Mouse (Mus musculus) olfactory bulb, adult 2 months (tissue): Measurements from ENCODE around the gene Col27a1.

ENCODE experiments used
- CTCF ChIP-seq: fragments of 200-500 bp; IDR thresholded peaks from 2 replicates; pipeline ENCODE4 v1.5.1; 2012; ENCODE audit warnings: low read depth, mild to moderate bottlenecking, low read length, moderate library complexity; ENCODE audit not compliant: insufficient read depth
- POLR2A ChIP-seq: fragments of 200-500 bp; IDR thresholded peaks from 2 replicates; pipeline ENCODE4 v1.6.1; 2012; ENCODE audit warnings: mild to moderate bottlenecking, low read depth, low read length, moderate library complexity; ENCODE audit not compliant: insufficient read depth

DNA sequence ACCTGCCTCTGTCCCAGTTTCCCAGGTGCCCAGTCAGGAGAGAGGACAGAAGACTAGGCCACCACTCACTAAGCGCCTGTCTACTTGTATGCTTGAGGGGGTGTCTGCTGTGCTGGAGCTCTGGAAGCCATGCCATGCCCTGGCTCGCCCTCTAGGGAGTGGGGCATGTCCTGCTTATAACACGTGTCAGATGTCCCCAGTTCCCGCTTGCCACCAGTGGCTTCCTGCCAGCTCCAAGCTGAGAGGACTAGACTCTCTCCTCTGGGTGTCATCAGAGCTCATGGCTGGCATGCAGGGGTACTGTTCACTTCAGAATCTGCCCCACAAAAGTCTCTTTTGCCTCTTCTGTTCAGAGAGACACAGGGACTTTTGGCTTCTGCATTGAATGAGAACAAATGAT lies 55.0 kb downstream of the Col27a1 start:
- TF ChIP-seq CTCF, result no peak
- TF ChIP-seq POLR2A, result no peak
